ENCODE assay signal across 7 mouse cellular contexts in genomic region chrX:73881036-73881427, GRCm38 (mm10). TPM values are rescaled to one million over a fixed set of nuclear protein-coding genes. Genes with fewer than 3 reads are reported as not detected.
DNase-seq lines count a peak whose midpoint lies in the region; ATAC-seq and TF ChIP-seq lines count a peak whose summit lies in the region.

No protein-coding gene starts in this region.

- peaks cover 12% of the 10 kb centered on the region for H3K4me1 ChIP-seq in megakaryocyte, embryonic 14.5 days
- no peaks in the 10 kb centered on the region; the same call in 1 of the 2 replicates for H3K4me1 ChIP-seq in forebrain, embryonic 11.5 days (replicated peaks; ENCODE audit: control insufficient read depth, insufficient read depth, low read length)
- 0 out of 2 replicates have a peak, but pooled peaks cover 2% of the 10 kb centered on the region for H3K4me1 ChIP-seq in limb, embryonic 12.5 days (replicated peaks)
- no peaks in the 10 kb centered on the region for H3K4me1 ChIP-seq in stomach, postnatal 0 days (replicated peaks; ENCODE audit: control insufficient read depth, insufficient read depth)

- peaks cover 60% of the 10 kb centered on the region for H3K27me3 ChIP-seq in megakaryocyte, embryonic 14.5 days (replicated peaks)
- no peaks in the 10 kb centered on the region for H3K27me3 ChIP-seq in forebrain, embryonic 11.5 days (ENCODE audit: control insufficient read depth, insufficient read depth, low read length)
- peaks cover 35% of the 10 kb centered on the region for H3K27me3 ChIP-seq in limb, embryonic 12.5 days
- H3K27me3 ChIP-seq in stomach, postnatal 0 days (ENCODE audit: control insufficient read depth, insufficient read depth, low read length): no peaks in the 10 kb centered on the region

- 15% methylated on average over 16 of the region's 16 CpGs for WGBS in forebrain, embryonic 11.5 days
- 24% methylated on average over 16 of the region's 16 CpGs for WGBS in limb, embryonic 12.5 days
- WGBS in stomach, postnatal 0 days: 24% methylated on average over 16 of the region's 16 CpGs

- peak; percentile 50 for DNase-seq in forebrain, embryonic 11.5 days (ENCODE audit: low spot score)
- peak; percentile 16 for DNase-seq in stomach, postnatal 0 days (ENCODE audit: low spot score)
- DNase-seq in ovary, postnatal 36 days (ENCODE audit: low spot score): no peak
- DNase-seq in layer of hippocampus, adult 11-12 months (ENCODE audit: low spot score): no peak

- H3K4me2 ChIP-seq in forebrain, embryonic 11.5 days (ENCODE audit: low read depth, low read length, severe bottlenecking): peak overlapping the region; percentile 59
- peak overlapping the region; percentile 68 for H3K4me2 ChIP-seq in limb, embryonic 12.5 days
- peak overlapping the region; percentile 59 for H3K4me2 ChIP-seq in stomach, postnatal 0 days (replicated peaks; ENCODE audit: low read depth)

- H3K9ac ChIP-seq in forebrain, embryonic 11.5 days (ENCODE audit: low read length): peak overlapping the region; percentile 56
- H3K9ac ChIP-seq in limb, embryonic 12.5 days (replicated peaks): 0 out of 2 replicates have a peak overlapping the region, but pooled peaks have one; percentile 37
- H3K9ac ChIP-seq in stomach, postnatal 0 days (ENCODE audit: low read length): no peak overlapping the region

- TF ChIP-seq EP300 in stomach, postnatal 0 days (optimal IDR thresholded peaks at IDR 0.05): no peak

- H3K9me3 ChIP-seq in megakaryocyte, embryonic 14.5 days: no peaks in the 10 kb centered on the region
- H3K9me3 ChIP-seq in forebrain, embryonic 11.5 days (ENCODE audit: control insufficient read depth, low read length): no peaks in the 10 kb centered on the region
- H3K9me3 ChIP-seq in limb, embryonic 12.5 days: no peaks in the 10 kb centered on the region
- H3K9me3 ChIP-seq in stomach, postnatal 0 days (ENCODE audit: control insufficient read depth, low read length): no peaks in the 10 kb centered on the region

- no peak overlapping the region for H3K27ac ChIP-seq in forebrain, embryonic 11.5 days (ENCODE audit: low read depth, low read length)
- H3K27ac ChIP-seq in limb, embryonic 12.5 days: no peak overlapping the region
- no peak overlapping the region; the same call in 1 of the 2 replicates for H3K27ac ChIP-seq in stomach, postnatal 0 days (replicated peaks)

- peak overlapping the region; percentile 91 for H3K4me3 ChIP-seq in megakaryocyte, embryonic 14.5 days (replicated peaks)
- H3K4me3 ChIP-seq in forebrain, embryonic 11.5 days (ENCODE audit: low read depth, low read length): peak overlapping the region; percentile 38
- H3K4me3 ChIP-seq in limb, embryonic 12.5 days (replicated peaks): peak overlapping the region; percentile 41
- peak overlapping the region; percentile 39 for H3K4me3 ChIP-seq in stomach, postnatal 0 days (ENCODE audit: low read depth, low read length)

- no peak for TF ChIP-seq CTCF in stomach, postnatal 0 days (IDR thresholded peaks at IDR 0.05; ENCODE audit: low read depth)

- H3K36me3 ChIP-seq in megakaryocyte, embryonic 14.5 days (replicated peaks; ENCODE audit: low read length): no peaks in the 10 kb centered on the region
- no peaks in the 10 kb centered on the region for H3K36me3 ChIP-seq in forebrain, embryonic 11.5 days (ENCODE audit: control insufficient read depth, insufficient read depth, low read length)
- H3K36me3 ChIP-seq in limb, embryonic 12.5 days: no peaks in the 10 kb centered on the region
- no peaks in the 10 kb centered on the region for H3K36me3 ChIP-seq in stomach, postnatal 0 days (ENCODE audit: control insufficient read depth, insufficient read depth, low read length)

- no peak for ATAC-seq in megakaryocyte, adult 5-6 weeks (ENCODE audit: poor library complexity, severe bottlenecking)
- 0 out of 2 replicates have a peak, but pooled peaks have one; percentile 27 for ATAC-seq in forebrain, embryonic 11.5 days (replicated peaks; ENCODE audit: low FRiP score)
- ATAC-seq in limb, embryonic 12.5 days (ENCODE audit: insufficient number of reproducible peaks, insufficient read depth, low FRiP score, low TSS enrichment, low read depth): peak; percentile 76
- ATAC-seq in stomach, postnatal 0 days (ENCODE audit: low FRiP score, low TSS enrichment): peak; percentile 48; the same call in 1 of the 2 replicates

RNA-seq across cellular contexts. Expression of gene Avpr2, which starts 10.9 kb away (rescaled TPM):
- not detected in 2 replicates for polyA plus RNA-seq in megakaryocyte, embryonic 14.5 days (2012; ENCODE audit: insufficient read depth, low replicate concordance)
- total RNA-seq in megakaryocyte, adult 5-6 weeks (2015): not detected in 2 replicates
- total RNA-seq in megakaryocyte, adult 5-6 weeks (2017): 0.12 and 0.33 TPM in 2 replicates
- polyA plus RNA-seq in forebrain, embryonic 11.5 days (2014; fragmentation: Nextera tagmentation; extraction: Ambion mirVana): 0.11 TPM in 1 of 2 replicates, not detected in the other
- 0.14 and 0.25 TPM in 2 replicates for polyA plus RNA-seq in limb, embryonic 12.5 days (2016; fragmentation: Nextera tagmentation; extraction: Ambion mirVana)
- 0.42 and 0.67 TPM in 2 replicates for polyA plus RNA-seq in stomach, postnatal 0 days (2015; fragmentation: Nextera tagmentation; extraction: Ambion mirVana)

RNA-seq across cellular contexts. Expression of gene L1cam, which starts 14.9 kb away (rescaled TPM):
- polyA plus RNA-seq in megakaryocyte, embryonic 14.5 days (2012; ENCODE audit: insufficient read depth, low replicate concordance): 0.96 TPM in 1 of 2 replicates, not detected in the other
- 49.8 and 51.5 TPM in 2 replicates for total RNA-seq in megakaryocyte, adult 5-6 weeks (2015)
- 21.3 and 34.5 TPM in 2 replicates for total RNA-seq in megakaryocyte, adult 5-6 weeks (2017)
- polyA plus RNA-seq in forebrain, embryonic 11.5 days (2014; fragmentation: Nextera tagmentation; extraction: Ambion mirVana): 24.0 and 27.2 TPM in 2 replicates
- polyA plus RNA-seq in limb, embryonic 12.5 days (2016; fragmentation: Nextera tagmentation; extraction: Ambion mirVana): 0.93 and 1.7 TPM in 2 replicates
- 3.9 and 5.8 TPM in 2 replicates for polyA plus RNA-seq in stomach, postnatal 0 days (2015; fragmentation: Nextera tagmentation; extraction: Ambion mirVana)

RNA-seq across cellular contexts. Expression of gene Arhgap4, which starts 40.6 kb away (rescaled TPM):
- 6.6 and 13.3 TPM in 2 replicates for polyA plus RNA-seq in megakaryocyte, embryonic 14.5 days (2012; ENCODE audit: insufficient read depth, low replicate concordance)
- total RNA-seq in megakaryocyte, adult 5-6 weeks (2015): 67.6 and 69.7 TPM in 2 replicates
- total RNA-seq in megakaryocyte, adult 5-6 weeks (2017): 98.9 and 119 TPM in 2 replicates
- 1.7 and 2.0 TPM in 2 replicates for polyA plus RNA-seq in forebrain, embryonic 11.5 days (2014; fragmentation: Nextera tagmentation; extraction: Ambion mirVana)
- polyA plus RNA-seq in limb, embryonic 12.5 days (2016; fragmentation: Nextera tagmentation; extraction: Ambion mirVana): 2.7 and 3.7 TPM in 2 replicates
- 1.2 TPM in 2 replicates for polyA plus RNA-seq in stomach, postnatal 0 days (2015; fragmentation: Nextera tagmentation; extraction: Ambion mirVana)

RNA-seq across cellular contexts. Expression of gene Naa10, which starts 40.7 kb away (rescaled TPM):
- polyA plus RNA-seq in megakaryocyte, embryonic 14.5 days (2012; ENCODE audit: insufficient read depth, low replicate concordance): 58.9 and 174 TPM in 2 replicates
- 51.7 and 59.9 TPM in 2 replicates for total RNA-seq in megakaryocyte, adult 5-6 weeks (2015)
- 79.4 and 93.7 TPM in 2 replicates for total RNA-seq in megakaryocyte, adult 5-6 weeks (2017)
- polyA plus RNA-seq in forebrain, embryonic 11.5 days (2014; fragmentation: Nextera tagmentation; extraction: Ambion mirVana): 134 and 137 TPM in 2 replicates
- polyA plus RNA-seq in limb, embryonic 12.5 days (2016; fragmentation: Nextera tagmentation; extraction: Ambion mirVana): 158 and 159 TPM in 2 replicates
- polyA plus RNA-seq in stomach, postnatal 0 days (2015; fragmentation: Nextera tagmentation; extraction: Ambion mirVana): 82.6 and 88.2 TPM in 2 replicates

RNA-seq across cellular contexts. Expression of gene Renbp, which starts 49.6 kb away (rescaled TPM):
- polyA plus RNA-seq in megakaryocyte, embryonic 14.5 days (2012; ENCODE audit: insufficient read depth, low replicate concordance): 31.2 and 114 TPM in 2 replicates
- total RNA-seq in megakaryocyte, adult 5-6 weeks (2015): 11.3 and 13.5 TPM in 2 replicates
- 23.1 and 34.4 TPM in 2 replicates for total RNA-seq in megakaryocyte, adult 5-6 weeks (2017)
- polyA plus RNA-seq in forebrain, embryonic 11.5 days (2014; fragmentation: Nextera tagmentation; extraction: Ambion mirVana): 12.3 and 14.4 TPM in 2 replicates
- 14.1 and 20.7 TPM in 2 replicates for polyA plus RNA-seq in limb, embryonic 12.5 days (2016; fragmentation: Nextera tagmentation; extraction: Ambion mirVana)
- polyA plus RNA-seq in stomach, postnatal 0 days (2015; fragmentation: Nextera tagmentation; extraction: Ambion mirVana): 19.2 and 19.7 TPM in 2 replicates

Comparison
In these comparisons a context has a peak if more than half of its experiments do, and no peak if none do; other contexts are left out.
1. H3K4me3 ChIP-seq: peak in every context shown above with its lines; median percentile 91 in megakaryocyte, embryonic 14.5 days; 41 in limb, embryonic 12.5 days; 39 in stomach, postnatal 0 days; 38 in forebrain, embryonic 11.5 days.
2. DNase-seq: peak in forebrain, embryonic 11.5 days (single experiment) and stomach, postnatal 0 days (single experiment); none in ovary, postnatal 36 days (single experiment) and layer of hippocampus, adult 11-12 months (single experiment).
3. Peak in every context shown above with its lines, with median percentiles within 50 percentile points of each other: H3K4me2 ChIP-seq.